Mouse (Mus musculus) thymus, adult 2 months (tissue): ENCODE results near the gene Pla2g6.

Source experiments
- CTCF ChIP-seq: fragments of 200-500 bp; IDR thresholded peaks from 2 replicates; pipeline ENCODE4 v1.5.1; 2012; ENCODE audit warnings: mild to moderate bottlenecking, control low read depth, low read length, moderate library complexity, borderline replicate concordance; ENCODE audit not compliant: control insufficient read depth, poor library complexity, insufficient read depth; ENCODE audit errors: extremely low read depth
- POLR2A ChIP-seq: fragments of 200-500 bp; IDR thresholded peaks from 2 replicates; pipeline ENCODE4 v1.6.1; 2012; ENCODE audit warnings: mild to moderate bottlenecking, low read length, control low read depth, moderate library complexity; ENCODE audit not compliant: control insufficient read depth, poor library complexity, insufficient read depth; ENCODE audit errors: extremely low read depth

- TF ChIP-seq POLR2A = no peak
- no peak for TF ChIP-seq CTCF
These were observed 20.3 kb downstream of the Pla2g6 start for GRCm38 (mm10) chr15:79307861-79308260.
